Mouse (Mus musculus): ENCODE data around the gene Myo1g. TPM values are rescaled to one million over a fixed set of nuclear protein-coding genes. Genes with fewer than 3 reads are reported as not detected.

Myo1g gene
- total RNA-seq, 2 experiments from 2014 or later, result 0.57 to 1.3 TPM

DNA sequence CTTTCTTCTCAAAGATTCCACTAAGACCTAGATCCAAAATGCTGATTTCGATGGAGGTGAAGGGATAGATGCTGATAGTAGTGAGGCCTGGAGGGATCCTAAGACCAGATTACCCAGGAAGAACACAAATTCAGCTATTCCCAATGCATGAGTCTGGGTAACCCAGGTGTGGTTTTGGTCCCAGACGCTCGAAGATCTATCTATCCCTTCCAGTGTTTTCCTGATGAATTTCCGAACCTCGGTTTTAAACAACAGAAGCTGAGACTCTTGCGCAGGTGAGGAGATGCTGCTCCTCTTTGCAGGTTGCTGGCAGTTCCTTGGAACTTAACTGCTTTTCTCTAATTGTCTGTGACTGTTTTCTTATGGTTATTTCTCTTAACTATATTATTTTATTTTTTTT lies 46.4 kb downstream of the Myo1g start:
- intact Hi-C loops (cut with DNase I), result loop anchor here (5.0 kb wide), 1 partner anchor 153 kb away; the partner anchor contains the start of gene Tbrg4
- DNase-seq (ENCODE audit: low spot score in 2 of 2), result no peak

GRCm38 (mm10) chr11:6472076-6472475 lies 48.7 kb downstream of the Myo1g start:
- no peak for DNase-seq (ENCODE audit: low spot score in 2 of 2)
- intact Hi-C loops (cut with DNase I), result loop anchor here (5.0 kb wide), 1 partner anchor 155 kb away; the partner anchor contains the start of gene Tbrg4

GRCm38 (mm10) chr11:6471493-6471892 lies 49.3 kb downstream of the Myo1g start:
- intact Hi-C loops (cut with DNase I), result loop anchor here (5.0 kb wide), 1 partner anchor 156 kb away; the partner anchor contains the start of gene Tbrg4

DNA sequence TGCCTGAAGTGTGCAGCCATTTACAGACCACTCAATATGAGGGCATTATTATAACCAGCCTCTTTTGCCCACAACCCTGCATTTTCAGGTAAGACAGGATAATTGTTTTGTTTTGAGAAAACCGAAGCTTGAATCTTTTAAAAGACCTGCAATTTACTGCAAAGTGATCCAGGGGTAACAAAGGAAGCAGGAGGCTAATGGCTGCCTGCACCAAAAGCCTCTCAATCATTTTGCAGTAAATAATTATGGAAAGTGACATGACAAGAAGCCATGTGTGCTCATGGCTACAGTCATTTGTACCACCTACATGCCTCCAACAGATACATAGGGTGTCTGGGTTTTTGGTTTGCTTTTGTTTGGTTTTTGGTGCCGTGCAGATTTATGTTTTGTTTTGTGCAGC lies 49.7 kb downstream of the Myo1g start:
- DNase-seq (ENCODE audit: low spot score in 2 of 2), result no peak
- intact Hi-C loops (cut with DNase I), result loop anchor here (5.0 kb wide), 1 partner anchor 156 kb away; the partner anchor contains the start of gene Tbrg4

More at GRCm38 (mm10) chr11:6471493-6471892, 49.3 kb downstream of the Myo1g start:
- DNase-seq (ENCODE audit: low spot score in 2 of 2), result no peak

DNA sequence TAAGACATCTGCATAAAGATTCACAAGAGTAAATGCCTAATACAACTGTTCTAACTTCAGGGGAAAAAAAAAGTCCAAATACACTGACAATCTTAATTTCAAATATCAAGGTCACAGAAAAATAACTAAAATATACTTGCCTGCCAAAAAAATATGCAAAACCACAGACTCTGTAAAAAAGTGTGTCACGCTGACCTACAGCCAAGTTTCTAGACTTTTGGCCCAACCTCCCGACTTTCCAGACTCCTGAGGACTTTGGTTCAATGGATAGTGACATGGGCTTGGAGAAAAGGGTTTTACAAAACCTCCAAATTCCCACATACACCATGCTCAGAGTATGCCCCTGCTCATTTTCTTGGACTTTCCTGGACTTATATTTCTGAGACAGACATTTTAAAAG lies 52.2 kb downstream of the Myo1g start:
- no peak for DNase-seq (ENCODE audit: low spot score in 2 of 2)
- intact Hi-C loops (cut with DNase I), result no loop called here

- intact Hi-C loops (cut with DNase I), result no loop called here
- peak; percentile 37 to 47 for DNase-seq (ENCODE audit: low spot score in 2 of 2)
These were observed 55.6 kb downstream of the Myo1g start for GRCm38 (mm10) chr11:6465122-6465521.

DNA sequence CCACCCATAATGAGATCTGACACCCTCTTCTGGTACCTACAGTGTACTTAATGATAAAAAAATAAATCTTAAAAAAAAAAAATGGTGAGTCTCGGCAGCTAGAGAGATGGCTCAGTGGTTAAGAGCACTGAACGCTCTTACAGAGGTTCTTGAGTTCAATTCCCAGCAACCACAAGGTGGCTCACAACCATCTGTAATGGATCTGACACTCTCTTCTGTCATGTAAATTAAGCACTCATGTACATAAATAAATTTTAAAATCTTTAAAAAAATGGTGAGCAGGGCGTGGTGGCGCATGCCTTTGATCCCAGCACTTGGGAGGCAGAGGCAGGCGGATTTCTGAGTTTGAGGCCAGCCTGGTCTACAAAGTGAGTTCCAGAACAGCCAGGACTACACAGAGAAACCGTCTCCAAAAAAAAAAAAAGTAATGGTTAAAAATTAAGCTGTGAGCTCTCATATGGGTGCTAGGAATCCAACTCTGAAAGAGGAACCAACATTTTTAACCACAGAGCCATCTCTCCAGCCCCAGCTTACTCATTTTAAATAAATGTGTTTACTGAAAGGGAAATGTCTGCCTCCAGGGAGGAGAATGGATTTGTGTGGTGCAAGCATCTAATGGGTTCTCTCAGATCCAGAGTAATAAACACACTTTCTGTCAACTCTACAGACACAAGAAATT lies 57.5 kb downstream of the Myo1g start:
- DNase-seq (ENCODE audit: low spot score in 2 of 2), result no peak
- intact Hi-C loops (cut with DNase I), result no loop called here

Small RNA genes within 50 kb of the gene (microRNA-seq; reads per million reads assigned to microRNA genes)
- not detected for gene Gm22123

Other genes with a start within 250 kb of the Myo1g start
- gene Tmed4, start 246.1 kb downstream of the Myo1g start, total RNA-seq (2021), result 10 to 100 TPM; 86.8 to 99.1 TPM
- gene Ogdh, start 229.3 kb downstream of the Myo1g start, total RNA-seq (2021), result 100 to 1,000 TPM; 245 to 252 TPM
- 100 to 1,000 TPM; 222 to 224 TPM for gene Zmiz2, start 131.9 kb downstream of the Myo1g start, total RNA-seq (2021)
- gene Ppia, start 105.5 kb downstream of the Myo1g start, total RNA-seq (2021), result 1,000 to 10,000 TPM; 1,722 to 2,059 TPM
- gene H2afv, start 76.5 kb downstream of the Myo1g start, total RNA-seq (2021), result 10 to 100 TPM; 41.4 to 43.4 TPM
- gene Purb, start 45.0 kb downstream of the Myo1g start, total RNA-seq (2021), result 100 to 1,000 TPM; 283 to 295 TPM
- 10 to 100 TPM; 56.1 to 64.1 TPM for gene Ccm2, start 25.9 kb upstream of the Myo1g start, total RNA-seq (2021)
- gene Nacad, start 85.1 kb upstream of the Myo1g start, total RNA-seq (2021), result 10 to 100 TPM; 41.3 to 51.0 TPM
- 10 to 100 TPM; 48.3 to 58.7 TPM for gene Tbrg4, start 105.1 kb upstream of the Myo1g start, total RNA-seq (2021)
- not detected for gene Wap, start 117.7 kb upstream of the Myo1g start, total RNA-seq (2021)
- gene Ramp3, start 137.6 kb upstream of the Myo1g start, total RNA-seq (2021), result 10 to 100 TPM; 13.6 to 26.8 TPM

Data from left cerebral cortex, postnatal 36 days (tissue).